21 mouse cellular contexts compared by ENCODE assay signal in the genomic region with DNA sequence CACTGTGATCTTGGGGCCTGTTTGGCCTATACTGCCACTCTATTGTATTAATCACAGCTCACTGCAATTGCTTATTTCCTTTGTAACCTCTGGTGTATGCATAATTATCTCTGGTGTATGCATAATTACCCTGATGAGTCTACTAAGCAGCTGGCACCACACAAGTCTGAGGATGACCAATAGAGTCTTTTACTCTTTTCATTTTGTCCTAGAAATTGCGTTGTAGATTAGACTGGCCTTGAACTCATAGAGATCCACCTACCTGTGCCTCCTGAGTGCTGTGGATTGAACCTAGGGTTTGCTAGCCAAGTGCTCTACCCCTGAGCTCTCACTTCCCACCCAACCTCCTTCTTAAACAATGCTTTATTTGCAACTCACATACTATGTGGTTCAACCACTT. TPM values are rescaled to one million over a fixed set of nuclear protein-coding genes. Genes with fewer than 3 reads are reported as not detected.
DNase-seq lines count a peak whose midpoint lies in the region; ATAC-seq and TF ChIP-seq lines count a peak whose summit lies in the region.
"Had no signal": no experiment of that assay in that cellular context is flagged by ENCODE, and none has a peak within 500 bp of the region (broad histone marks: within the 10 kb centered on the region; RNA-seq: fewer than 3 reads in every experiment).

No protein-coding gene starts in this region.

- WGBS in hindbrain, embryonic 12.5 days, result 77% methylated on average over 1 of the region's 1 CpGs
- WGBS in hindbrain, embryonic 11.5 days, result 79% methylated on average over 1 of the region's 1 CpGs
- 85% methylated on average over 1 of the region's 1 CpGs for WGBS in midbrain, embryonic 13.5 days
- WGBS in midbrain, postnatal 0 days, result 88% methylated on average over 1 of the region's 1 CpGs
- 81% methylated on average over 1 of the region's 1 CpGs for WGBS in thymus, adult 2 months
- 85% methylated on average over 1 of the region's 1 CpGs for WGBS in limb, embryonic 12.5 days

- no peak overlapping the region for H3K4me2 ChIP-seq in hindbrain, embryonic 12.5 days (replicated peaks)
- no peak overlapping the region for H3K4me2 ChIP-seq in hindbrain, embryonic 11.5 days (replicated peaks; ENCODE audit: low read depth, low read length)
- H3K4me2 ChIP-seq in midbrain, embryonic 13.5 days (replicated peaks), result no peak overlapping the region
- H3K4me2 ChIP-seq in midbrain, postnatal 0 days (ENCODE audit: low read depth, low read length, poor library complexity, severe bottlenecking), result no peak overlapping the region
- no peak overlapping the region for H3K4me2 ChIP-seq in limb, embryonic 12.5 days
- H3K4me2 ChIP-seq: forebrain, embryonic 13.5 days; heart, embryonic 13.5 days had no signal

- no peak for TF ChIP-seq CTCF in midbrain, postnatal 0 days (IDR thresholded peaks at IDR 0.05)
- no peak for TF ChIP-seq CTCF in thymus, adult 2 months (IDR thresholded peaks at IDR 0.05; ENCODE audit: borderline replicate concordance, control insufficient read depth, extremely low read depth, insufficient read depth, low read length, poor library complexity)

- DNase-seq in hindbrain, embryonic 11.5 days (ENCODE audit: low spot score), result no peak
- DNase-seq in midbrain, postnatal 0 days (ENCODE audit: low spot score), result no peak
- DNase-seq in thymus, adult 2 months, result no peak
- DNase-seq in thymus, postnatal 25 days, result no peak
- no peak for DNase-seq in right cerebral cortex, adult 18-20 months
- DNase-seq: adrenal gland, postnatal 14 days; cerebellum, adult 11-12 months; cerebellum, adult 9-11 months; forebrain, postnatal 0 days; gastrocnemius, postnatal 14 days; heart, postnatal 4 days had no signal

- H3K4me1 ChIP-seq in hindbrain, embryonic 12.5 days, result peaks cover 44% of the 10 kb centered on the region
- H3K4me1 ChIP-seq in hindbrain, embryonic 11.5 days (replicated peaks; ENCODE audit: control insufficient read depth, insufficient read depth, low read length), result no peaks in the 10 kb centered on the region
- peaks cover 34% of the 10 kb centered on the region for H3K4me1 ChIP-seq in midbrain, embryonic 13.5 days (replicated peaks)
- H3K4me1 ChIP-seq in midbrain, postnatal 0 days (ENCODE audit: insufficient read depth, low read length), result no peaks in the 10 kb centered on the region
- peaks cover 42% of the 10 kb centered on the region for H3K4me1 ChIP-seq in thymus, adult 2 months (replicated peaks; ENCODE audit: control insufficient read depth, insufficient read depth, low read length)
- peaks cover 43% of the 10 kb centered on the region for H3K4me1 ChIP-seq in limb, embryonic 12.5 days (replicated peaks)

- no peaks in the 10 kb centered on the region for H3K9me3 ChIP-seq in hindbrain, embryonic 12.5 days (replicated peaks)
- no peaks in the 10 kb centered on the region for H3K9me3 ChIP-seq in hindbrain, embryonic 11.5 days (ENCODE audit: control insufficient read depth, low read length)
- H3K9me3 ChIP-seq in midbrain, embryonic 13.5 days, result no peaks in the 10 kb centered on the region
- H3K9me3 ChIP-seq in midbrain, postnatal 0 days (ENCODE audit: low read length), result no peaks in the 10 kb centered on the region
- H3K9me3 ChIP-seq in limb, embryonic 12.5 days, result no peaks in the 10 kb centered on the region
- H3K9me3 ChIP-seq: embryonic facial prominence, embryonic 10.5 days; forebrain, embryonic 13.5 days; heart, embryonic 13.5 days had no signal

- ATAC-seq in hindbrain, embryonic 12.5 days (ENCODE audit: low FRiP score), result 0 out of 2 replicates have a peak, but pooled peaks have one; percentile 23
- no peak for ATAC-seq in hindbrain, embryonic 11.5 days (ENCODE audit: low FRiP score)
- no peak for ATAC-seq in midbrain, embryonic 13.5 days
- ATAC-seq in midbrain, postnatal 0 days (ENCODE audit: low FRiP score), result no peak
- ATAC-seq in limb, embryonic 12.5 days (ENCODE audit: insufficient number of reproducible peaks, insufficient read depth, low FRiP score, low TSS enrichment, low read depth), result no peak
- ATAC-seq: activated CD4-positive, CD25-positive, alpha-beta regulatory T cell, adult 4 months; forebrain, embryonic 13.5 days; forebrain, postnatal 0 days; hindbrain, embryonic 16.5 days; Patski had no signal

- no peak overlapping the region for H3K4me3 ChIP-seq in hindbrain, embryonic 12.5 days
- H3K4me3 ChIP-seq in hindbrain, embryonic 11.5 days (ENCODE audit: low read depth, low read length), result no peak overlapping the region
- no peak overlapping the region for H3K4me3 ChIP-seq in midbrain, embryonic 13.5 days (replicated peaks)
- no peak overlapping the region for H3K4me3 ChIP-seq in midbrain, postnatal 0 days (ENCODE audit: low read depth, low read length)
- H3K4me3 ChIP-seq in thymus, adult 2 months (ENCODE audit: control insufficient read depth, insufficient read depth, low read length), result no peak overlapping the region
- H3K4me3 ChIP-seq in limb, embryonic 12.5 days (replicated peaks), result no peak overlapping the region
- H3K4me3 ChIP-seq: embryonic facial prominence, embryonic 10.5 days; forebrain, embryonic 13.5 days; heart, embryonic 13.5 days had no signal

- 0 out of 2 replicates have a peak overlapping the region, but pooled peaks have one; percentile 44 for H3K27ac ChIP-seq in hindbrain, embryonic 12.5 days
- H3K27ac ChIP-seq in hindbrain, embryonic 11.5 days (ENCODE audit: low read depth, low read length), result no peak overlapping the region
- 0 out of 2 replicates have a peak overlapping the region, but pooled peaks have one; percentile 26 for H3K27ac ChIP-seq in midbrain, embryonic 13.5 days
- no peak overlapping the region for H3K27ac ChIP-seq in midbrain, postnatal 0 days (ENCODE audit: low read depth, low read length)
- peak overlapping the region; percentile 55; the same call in 1 of the 2 replicates for H3K27ac ChIP-seq in thymus, adult 2 months (ENCODE audit: control insufficient read depth, insufficient read depth, low read length)
- peak overlapping the region; percentile 88; the same call in 1 of the 2 replicates for H3K27ac ChIP-seq in limb, embryonic 12.5 days
- H3K27ac ChIP-seq: embryonic facial prominence, embryonic 10.5 days; forebrain, embryonic 13.5 days; heart, embryonic 13.5 days had no signal

- TF ChIP-seq POLR2A in thymus, adult 2 months (IDR thresholded peaks at IDR 0.05; ENCODE audit: control insufficient read depth, extremely low read depth, insufficient read depth, low read length, poor library complexity), result no peak

- H3K36me3 ChIP-seq in hindbrain, embryonic 12.5 days, result peaks cover 12% of the 10 kb centered on the region; the same call in 1 of the 2 replicates
- no peaks in the 10 kb centered on the region for H3K36me3 ChIP-seq in hindbrain, embryonic 11.5 days (ENCODE audit: control insufficient read depth, insufficient read depth, low read length)
- H3K36me3 ChIP-seq in midbrain, embryonic 13.5 days, result peaks cover 21% of the 10 kb centered on the region
- H3K36me3 ChIP-seq in midbrain, postnatal 0 days (ENCODE audit: insufficient read depth, low read length), result peaks cover 12% of the 10 kb centered on the region; the same call in 1 of the 2 replicates
- H3K36me3 ChIP-seq in thymus, adult 2 months (ENCODE audit: control insufficient read depth, insufficient read depth, low read length), result peaks cover 8% of the 10 kb centered on the region
- H3K36me3 ChIP-seq in limb, embryonic 12.5 days, result peaks cover 14% of the 10 kb centered on the region

- no peak overlapping the region for H3K9ac ChIP-seq in hindbrain, embryonic 12.5 days
- no peak overlapping the region for H3K9ac ChIP-seq in hindbrain, embryonic 11.5 days (ENCODE audit: low read depth, low read length)
- H3K9ac ChIP-seq in midbrain, embryonic 13.5 days (replicated peaks), result no peak overlapping the region
- no peak overlapping the region for H3K9ac ChIP-seq in midbrain, postnatal 0 days (replicated peaks; ENCODE audit: low read length, poor library complexity, severe bottlenecking)
- H3K9ac ChIP-seq in limb, embryonic 12.5 days (replicated peaks), result no peak overlapping the region
- H3K9ac ChIP-seq: forebrain, embryonic 13.5 days; forebrain, postnatal 0 days; heart, embryonic 13.5 days had no signal

- no peaks in the 10 kb centered on the region for H3K27me3 ChIP-seq in hindbrain, embryonic 12.5 days
- H3K27me3 ChIP-seq in hindbrain, embryonic 11.5 days (ENCODE audit: control insufficient read depth, insufficient read depth, low read length), result no peaks in the 10 kb centered on the region
- H3K27me3 ChIP-seq in midbrain, embryonic 13.5 days, result no peaks in the 10 kb centered on the region
- H3K27me3 ChIP-seq in midbrain, postnatal 0 days (ENCODE audit: insufficient read depth, low read length), result no peaks in the 10 kb centered on the region
- no peaks in the 10 kb centered on the region for H3K27me3 ChIP-seq in thymus, adult 2 months (ENCODE audit: control insufficient read depth, insufficient read depth, low read length)
- no peaks in the 10 kb centered on the region for H3K27me3 ChIP-seq in limb, embryonic 12.5 days
- H3K27me3 ChIP-seq: CH12.LX; forebrain, embryonic 13.5 days; heart, embryonic 13.5 days; Patski had no signal

RNA-seq across cellular contexts. Expression of gene Ctcf, which starts 10.3 kb away (rescaled TPM):
- 132 and 139 TPM in 2 replicates for polyA plus RNA-seq in hindbrain, embryonic 12.5 days (2016; fragmentation: Nextera tagmentation; extraction: Ambion mirVana)
- polyA plus RNA-seq in hindbrain, embryonic 11.5 days (2014; fragmentation: Nextera tagmentation; extraction: Ambion mirVana), result 115 and 121 TPM in 2 replicates
- 135 and 136 TPM in 2 replicates for polyA plus RNA-seq in midbrain, embryonic 13.5 days (2015; fragmentation: Nextera tagmentation; extraction: Ambion mirVana)
- total RNA-seq in midbrain, postnatal 0 days (2014; rRNA removed), result 40.2 and 44.2 TPM in 2 replicates
- 73.0 and 81.9 TPM in 2 replicates for polyA plus RNA-seq in midbrain, postnatal 0 days (2015; fragmentation: Nextera tagmentation; extraction: Ambion mirVana)
- 67.0 and 89.4 TPM in 2 replicates for polyA plus RNA-seq in thymus, adult 2 months (2012; rRNA removed)
- 149 and 160 TPM in 2 replicates for polyA plus RNA-seq in limb, embryonic 12.5 days (2016; fragmentation: Nextera tagmentation; extraction: Ambion mirVana)

RNA-seq across cellular contexts. Expression of gene Agrp, which starts 11.1 kb away (rescaled TPM):
- polyA plus RNA-seq in hindbrain, embryonic 12.5 days (2016; fragmentation: Nextera tagmentation; extraction: Ambion mirVana), result 1.3 TPM in 2 replicates
- 0.68 and 2.1 TPM in 2 replicates for polyA plus RNA-seq in hindbrain, embryonic 11.5 days (2014; fragmentation: Nextera tagmentation; extraction: Ambion mirVana)
- polyA plus RNA-seq in midbrain, embryonic 13.5 days (2015; fragmentation: Nextera tagmentation; extraction: Ambion mirVana), result 0.80 and 1.1 TPM in 2 replicates
- not detected in 2 replicates for total RNA-seq in midbrain, postnatal 0 days (2014; rRNA removed)
- polyA plus RNA-seq in midbrain, postnatal 0 days (2015; fragmentation: Nextera tagmentation; extraction: Ambion mirVana), result 3.2 and 7.6 TPM in 2 replicates
- polyA plus RNA-seq in thymus, adult 2 months (2012; rRNA removed), result 0.52 and 1.00 TPM in 2 replicates
- 0.97 and 1.4 TPM in 2 replicates for polyA plus RNA-seq in limb, embryonic 12.5 days (2016; fragmentation: Nextera tagmentation; extraction: Ambion mirVana)
- total RNA-seq: forebrain, postnatal 0 days; heart, postnatal 4 days had no signal

RNA-seq across cellular contexts. Expression of gene Ripor1, which starts 21.0 kb away (rescaled TPM):
- 21.7 and 22.6 TPM in 2 replicates for polyA plus RNA-seq in hindbrain, embryonic 12.5 days (2016; fragmentation: Nextera tagmentation; extraction: Ambion mirVana)
- polyA plus RNA-seq in hindbrain, embryonic 11.5 days (2014; fragmentation: Nextera tagmentation; extraction: Ambion mirVana), result 11.8 and 12.4 TPM in 2 replicates
- 22.6 and 25.9 TPM in 2 replicates for polyA plus RNA-seq in midbrain, embryonic 13.5 days (2015; fragmentation: Nextera tagmentation; extraction: Ambion mirVana)
- total RNA-seq in midbrain, postnatal 0 days (2014; rRNA removed), result 12.6 and 16.1 TPM in 2 replicates
- polyA plus RNA-seq in midbrain, postnatal 0 days (2015; fragmentation: Nextera tagmentation; extraction: Ambion mirVana), result 32.6 and 32.7 TPM in 2 replicates
- polyA plus RNA-seq in thymus, adult 2 months (2012; rRNA removed), result 125 and 128 TPM in 2 replicates
- 11.3 and 16.8 TPM in 2 replicates for polyA plus RNA-seq in limb, embryonic 12.5 days (2016; fragmentation: Nextera tagmentation; extraction: Ambion mirVana)

RNA-seq across cellular contexts. Expression of gene Carmil2, which starts 60.0 kb away (rescaled TPM):
- polyA plus RNA-seq in hindbrain, embryonic 12.5 days (2016; fragmentation: Nextera tagmentation; extraction: Ambion mirVana), result 9.7 and 11.8 TPM in 2 replicates
- polyA plus RNA-seq in hindbrain, embryonic 11.5 days (2014; fragmentation: Nextera tagmentation; extraction: Ambion mirVana), result 3.9 TPM in 2 replicates
- polyA plus RNA-seq in midbrain, embryonic 13.5 days (2015; fragmentation: Nextera tagmentation; extraction: Ambion mirVana), result 11.0 and 12.5 TPM in 2 replicates
- 5.4 and 5.6 TPM in 2 replicates for total RNA-seq in midbrain, postnatal 0 days (2014; rRNA removed)
- 35.1 and 36.0 TPM in 2 replicates for polyA plus RNA-seq in midbrain, postnatal 0 days (2015; fragmentation: Nextera tagmentation; extraction: Ambion mirVana)
- polyA plus RNA-seq in thymus, adult 2 months (2012; rRNA removed), result 408 and 419 TPM in 2 replicates
- 0.58 and 0.59 TPM in 2 replicates for polyA plus RNA-seq in limb, embryonic 12.5 days (2016; fragmentation: Nextera tagmentation; extraction: Ambion mirVana)

Comparison
In these comparisons a context has a peak if more than half of its experiments do, and no peak if none do; other contexts are left out.
1. H3K27ac ChIP-seq: peak in hindbrain, embryonic 12.5 days (single experiment), midbrain, embryonic 13.5 days (single experiment), thymus, adult 2 months (single experiment) and limb, embryonic 12.5 days (single experiment); none in hindbrain, embryonic 11.5 days (single experiment) and midbrain, postnatal 0 days (single experiment).